Mouse (Mus musculus): ENCODE measurements at regions not wholly inside any gene's neighbourhood (a gene's known extent, or its start where the extent isn't known, plus 50 kb on each side); places are given as distances from the start of the nearest gene placed in this dataset.

DNA sequence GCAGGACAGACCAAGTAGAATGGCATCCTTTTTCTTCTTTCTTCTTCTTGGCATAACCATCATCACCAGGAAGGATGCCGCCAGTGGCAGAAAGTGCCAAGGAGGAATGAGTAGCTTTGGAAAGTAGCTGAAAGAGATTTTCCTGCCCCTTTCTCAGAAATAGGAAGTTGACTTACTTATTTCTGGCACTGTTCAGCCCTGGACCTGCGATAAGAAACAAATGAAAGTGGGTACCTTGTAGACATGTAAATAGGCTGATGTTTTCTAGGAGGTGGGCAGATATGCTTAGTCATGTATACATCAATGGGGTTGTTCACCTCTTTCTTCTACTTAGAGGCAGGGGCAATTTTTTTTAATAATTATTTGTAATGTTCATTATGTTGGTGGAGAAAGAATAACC lies 145.3 kb upstream of the Tmem164 start:
- no peak overlapping the region for H3K4me3 ChIP-seq (ENCODE audit: insufficient read depth, low read length)
- TF ChIP-seq POLR2A (IDR thresholded peaks at IDR 0.05; ENCODE audit: extremely low read depth, insufficient read depth, low read length) (no peak), CTCF (IDR thresholded peaks at IDR 0.05; ENCODE audit: extremely low read depth, insufficient read depth, low read length) (no peak)
- H3K27ac ChIP-seq (ENCODE audit: insufficient read depth, low read length), result no peak overlapping the region
- H3K4me1 ChIP-seq (ENCODE audit: control insufficient read depth, insufficient read depth, low read length), result no peaks in the 10 kb centered on the region

DNA sequence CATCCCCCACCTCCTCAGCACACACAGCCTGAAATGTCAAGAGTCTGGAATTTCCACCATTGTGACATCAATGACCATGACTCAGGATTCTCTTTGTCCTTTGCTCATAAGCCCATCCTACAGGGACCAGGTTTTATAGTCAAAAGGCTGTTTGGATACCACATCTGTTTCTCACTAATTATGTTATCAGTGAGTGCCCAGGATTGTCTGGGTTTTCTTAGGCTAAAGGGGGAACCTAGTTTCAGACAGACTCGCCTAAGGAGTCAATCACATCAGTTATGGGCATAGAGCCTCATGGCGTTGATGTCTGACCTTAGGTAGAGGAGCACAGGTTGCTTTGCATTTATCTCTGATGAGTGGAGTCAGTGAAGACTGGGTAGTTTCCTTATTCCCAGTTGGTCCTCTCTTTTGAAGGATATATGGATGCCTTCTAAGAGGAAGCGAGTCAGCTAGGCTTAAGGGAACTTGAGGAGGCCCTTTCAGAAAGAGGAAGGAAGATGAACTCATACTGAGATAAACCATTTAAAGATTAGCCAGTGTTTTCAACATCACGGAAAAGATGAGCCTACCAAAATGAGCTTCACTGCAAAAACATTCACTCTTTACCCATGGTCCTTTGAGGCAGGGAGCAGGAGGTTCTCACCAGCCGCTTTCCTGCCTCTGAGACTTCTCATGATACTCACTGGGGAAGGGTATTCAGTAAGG lies 143.8 kb upstream of the Tmem164 start:
- Histone ChIP-seq H3K4me3 (ENCODE audit: insufficient read depth, low read length) (no peak overlapping the region), H3K27ac (ENCODE audit: insufficient read depth, low read length) (no peak overlapping the region), H3K4me1 (ENCODE audit: control insufficient read depth, insufficient read depth, low read length) (no peaks in the 10 kb centered on the region)
- TF ChIP-seq POLR2A (IDR thresholded peaks at IDR 0.05; ENCODE audit: extremely low read depth, insufficient read depth, low read length), result no peak
- no peak for TF ChIP-seq CTCF (IDR thresholded peaks at IDR 0.05; ENCODE audit: extremely low read depth, insufficient read depth, low read length)

DNA sequence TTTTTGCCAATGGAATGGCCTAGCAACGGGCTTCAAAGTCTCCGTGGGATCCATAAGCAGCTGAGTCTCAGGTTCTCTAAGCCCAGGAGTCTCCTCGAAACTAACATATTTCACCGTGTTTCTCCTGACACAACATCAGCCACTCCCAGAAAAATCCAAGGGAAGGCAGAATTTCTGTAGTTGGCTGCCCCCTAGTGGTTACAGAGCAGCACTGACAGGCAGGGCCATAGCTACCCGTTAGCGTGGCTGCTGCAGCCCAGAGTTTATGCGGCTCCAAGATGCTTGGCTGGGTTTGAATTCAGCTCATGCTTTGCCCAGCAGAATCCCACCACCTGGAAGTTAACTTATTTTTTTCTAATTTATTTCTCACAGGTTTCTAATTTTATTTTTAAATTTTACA lies 140.9 kb upstream of the Tmem164 start:
- Histone ChIP-seq H3K27ac (ENCODE audit: insufficient read depth, low read length) (no peak overlapping the region), H3K4me3 (ENCODE audit: insufficient read depth, low read length) (no peak overlapping the region), H3K4me1 (ENCODE audit: control insufficient read depth, insufficient read depth, low read length) (no peaks in the 10 kb centered on the region)
- TF ChIP-seq CTCF (IDR thresholded peaks at IDR 0.05; ENCODE audit: extremely low read depth, insufficient read depth, low read length), result peak; percentile 74
- no peak for TF ChIP-seq POLR2A (IDR thresholded peaks at IDR 0.05; ENCODE audit: extremely low read depth, insufficient read depth, low read length)

DNA sequence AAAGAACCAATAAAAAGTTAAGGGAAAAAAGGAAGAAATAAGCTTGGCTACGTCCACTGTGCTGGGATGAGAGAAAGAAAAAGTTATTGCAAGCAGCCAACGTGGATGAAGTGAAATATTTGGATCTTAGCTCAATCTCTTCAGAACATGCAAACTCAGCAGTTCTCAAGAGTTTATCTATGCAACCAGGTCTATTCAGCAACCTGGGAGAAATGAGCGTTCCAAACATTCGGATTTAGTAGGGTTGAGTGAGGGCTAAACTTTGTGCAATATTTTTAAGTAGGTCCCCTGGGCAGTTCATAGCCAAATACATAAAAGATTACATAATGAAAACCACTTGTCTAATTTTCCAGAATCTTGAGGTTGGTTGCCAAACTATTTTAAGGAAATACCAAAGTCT lies 129.0 kb upstream of the Tmem164 start:
- H3K27ac ChIP-seq (ENCODE audit: insufficient read depth, low read length), result no peak overlapping the region
- no peaks in the 10 kb centered on the region for H3K4me1 ChIP-seq (ENCODE audit: control insufficient read depth, insufficient read depth, low read length)
- TF ChIP-seq POLR2A (IDR thresholded peaks at IDR 0.05; ENCODE audit: extremely low read depth, insufficient read depth, low read length) (no peak), CTCF (IDR thresholded peaks at IDR 0.05; ENCODE audit: extremely low read depth, insufficient read depth, low read length) (no peak)
- no peak overlapping the region for H3K4me3 ChIP-seq (ENCODE audit: insufficient read depth, low read length)

DNA sequence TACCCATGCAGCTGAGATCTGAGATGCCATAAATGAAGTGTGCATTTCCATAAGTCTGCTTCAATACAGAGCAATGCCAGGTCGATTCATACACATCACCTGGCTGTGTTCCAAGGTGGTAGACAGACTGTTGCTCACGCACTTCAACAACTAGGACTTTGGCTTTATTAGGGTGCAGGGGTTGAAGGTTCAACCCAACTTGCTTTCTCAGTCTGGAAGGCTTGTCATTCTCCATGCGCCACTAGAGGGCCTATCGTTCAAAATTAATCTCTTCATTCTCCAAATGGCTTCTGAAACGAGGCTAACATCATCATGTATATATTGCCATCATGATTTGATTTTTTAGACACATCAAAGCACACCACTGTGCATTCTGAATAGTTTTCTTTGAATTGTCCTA lies 127.0 kb upstream of the Tmem164 start:
- H3K27ac ChIP-seq (ENCODE audit: insufficient read depth, low read length), result no peak overlapping the region
- no peaks in the 10 kb centered on the region for H3K4me1 ChIP-seq (ENCODE audit: control insufficient read depth, insufficient read depth, low read length)
- H3K4me3 ChIP-seq (ENCODE audit: insufficient read depth, low read length), result no peak overlapping the region
- TF ChIP-seq POLR2A (IDR thresholded peaks at IDR 0.05; ENCODE audit: extremely low read depth, insufficient read depth, low read length) (no peak), CTCF (IDR thresholded peaks at IDR 0.05; ENCODE audit: extremely low read depth, insufficient read depth, low read length) (peak; percentile 40; the same call in 1 of the 2 replicates)

DNA sequence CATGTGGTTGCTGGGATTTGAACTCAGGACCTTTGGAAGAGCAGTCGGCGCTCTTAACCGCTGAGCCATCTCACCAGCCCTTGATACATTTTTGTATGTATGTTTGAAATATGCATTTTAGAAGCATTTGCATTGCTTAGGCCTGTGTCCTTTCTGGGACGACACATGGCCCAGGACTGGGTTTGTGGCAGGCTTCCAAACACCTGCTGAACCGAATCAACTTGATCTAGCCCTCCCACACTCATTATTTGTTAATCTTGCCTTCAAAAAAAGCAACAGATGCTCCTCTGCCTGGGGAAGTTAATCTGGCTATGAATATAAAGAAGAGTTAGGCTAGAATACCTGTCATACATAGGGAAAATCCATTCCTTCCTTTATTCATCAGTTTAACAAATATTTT lies 123.7 kb upstream of the Tmem164 start:
- no peak overlapping the region for H3K27ac ChIP-seq (ENCODE audit: insufficient read depth, low read length)
- no peak overlapping the region for H3K4me3 ChIP-seq (ENCODE audit: insufficient read depth, low read length)
- no peak for TF ChIP-seq POLR2A (IDR thresholded peaks at IDR 0.05; ENCODE audit: extremely low read depth, insufficient read depth, low read length)
- no peak for TF ChIP-seq CTCF (IDR thresholded peaks at IDR 0.05; ENCODE audit: extremely low read depth, insufficient read depth, low read length)
- H3K4me1 ChIP-seq (ENCODE audit: control insufficient read depth, insufficient read depth, low read length), result no peaks in the 10 kb centered on the region

DNA sequence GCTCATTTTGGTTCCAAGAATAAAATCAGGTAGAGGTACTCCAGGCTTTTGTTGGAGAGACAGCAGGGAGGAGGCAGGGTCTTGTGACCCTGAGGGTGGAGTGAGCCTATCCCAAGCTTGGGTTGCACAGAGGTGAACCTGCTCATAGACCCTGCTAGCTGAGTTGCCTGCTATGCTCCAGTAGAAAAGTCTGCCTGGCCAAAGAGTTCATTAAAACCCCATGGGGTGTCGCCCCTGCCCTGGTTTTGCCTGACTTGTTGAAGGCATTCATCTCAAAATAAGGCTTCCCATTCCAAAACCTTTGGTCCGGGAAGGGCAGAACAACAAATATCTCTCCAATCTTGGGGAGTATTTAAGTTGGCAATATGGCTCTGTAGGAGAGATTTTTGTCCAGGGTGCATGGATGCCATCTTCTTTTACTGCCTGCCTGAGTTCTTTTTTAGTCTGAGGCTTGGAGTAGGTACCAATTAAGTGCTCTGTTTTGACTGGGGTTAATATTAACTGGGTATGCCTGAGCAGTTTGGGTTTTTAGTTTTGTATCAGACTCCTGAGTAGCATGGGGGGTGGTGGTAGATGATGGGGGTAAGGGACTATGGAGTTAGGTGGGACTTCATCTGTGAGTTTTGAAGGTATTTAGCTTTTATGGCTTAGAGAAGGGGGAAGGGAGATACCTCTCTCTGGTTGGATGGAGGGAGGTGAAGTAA lies 120.8 kb upstream of the Tmem164 start:
- H3K4me1 ChIP-seq (ENCODE audit: control insufficient read depth, insufficient read depth, low read length), result no peaks in the 10 kb centered on the region
- no peak overlapping the region for H3K4me3 ChIP-seq (ENCODE audit: insufficient read depth, low read length)
- TF ChIP-seq POLR2A (IDR thresholded peaks at IDR 0.05; ENCODE audit: extremely low read depth, insufficient read depth, low read length) (no peak), CTCF (IDR thresholded peaks at IDR 0.05; ENCODE audit: extremely low read depth, insufficient read depth, low read length) (no peak)
- H3K27ac ChIP-seq (ENCODE audit: insufficient read depth, low read length), result no peak overlapping the region

DNA sequence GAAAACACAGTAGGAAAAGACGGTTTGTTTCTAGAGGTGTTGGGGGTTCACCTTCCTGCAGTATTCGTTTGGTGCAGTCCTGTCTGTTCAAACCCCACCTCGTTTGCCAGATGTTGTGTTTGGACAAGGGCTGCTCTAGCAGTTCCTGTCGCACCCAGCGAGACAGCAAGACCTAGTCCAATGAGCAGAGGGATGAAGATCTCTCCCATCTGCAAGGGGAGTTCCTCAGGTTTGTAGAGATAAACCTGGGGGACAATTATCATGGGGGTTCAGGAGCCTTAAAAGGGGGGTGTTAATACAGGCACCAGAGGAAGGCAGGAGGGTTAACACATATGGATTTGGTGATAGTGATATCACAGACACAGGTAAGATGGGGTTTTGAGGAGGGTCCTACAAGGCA lies 119.4 kb upstream of the Tmem164 start:
- TF ChIP-seq POLR2A (IDR thresholded peaks at IDR 0.05; ENCODE audit: extremely low read depth, insufficient read depth, low read length) (no peak), CTCF (IDR thresholded peaks at IDR 0.05; ENCODE audit: extremely low read depth, insufficient read depth, low read length) (no peak)
- H3K27ac ChIP-seq (ENCODE audit: insufficient read depth, low read length), result no peak overlapping the region
- no peaks in the 10 kb centered on the region for H3K4me1 ChIP-seq (ENCODE audit: control insufficient read depth, insufficient read depth, low read length)
- no peak overlapping the region for H3K4me3 ChIP-seq (ENCODE audit: insufficient read depth, low read length)

DNA sequence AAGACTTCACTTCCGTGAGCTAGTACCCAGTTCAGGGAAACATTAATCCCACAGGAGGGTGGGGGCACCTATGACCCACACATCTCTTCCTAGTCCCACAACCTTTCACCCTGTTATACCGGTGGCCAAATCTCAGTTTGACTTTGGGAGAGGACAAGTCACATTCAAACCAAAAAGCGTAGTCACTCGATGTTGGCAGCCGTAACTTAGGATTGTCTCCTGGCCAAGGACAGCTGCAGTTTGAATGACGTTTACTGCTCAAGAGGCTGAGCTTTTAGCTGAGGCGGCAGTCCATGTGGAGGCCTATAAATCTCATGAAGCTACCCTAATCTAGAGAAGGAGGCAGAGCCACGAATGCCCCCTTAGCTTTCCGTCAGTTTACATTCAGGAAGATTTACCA lies 117.0 kb upstream of the Tmem164 start:
- H3K4me1 ChIP-seq (ENCODE audit: control insufficient read depth, insufficient read depth, low read length), result no peaks in the 10 kb centered on the region
- H3K27ac ChIP-seq (ENCODE audit: insufficient read depth, low read length), result no peak overlapping the region
- TF ChIP-seq CTCF (IDR thresholded peaks at IDR 0.05; ENCODE audit: extremely low read depth, insufficient read depth, low read length) (no peak), POLR2A (IDR thresholded peaks at IDR 0.05; ENCODE audit: extremely low read depth, insufficient read depth, low read length) (no peak)
- no peak overlapping the region for H3K4me3 ChIP-seq (ENCODE audit: insufficient read depth, low read length)

DNA sequence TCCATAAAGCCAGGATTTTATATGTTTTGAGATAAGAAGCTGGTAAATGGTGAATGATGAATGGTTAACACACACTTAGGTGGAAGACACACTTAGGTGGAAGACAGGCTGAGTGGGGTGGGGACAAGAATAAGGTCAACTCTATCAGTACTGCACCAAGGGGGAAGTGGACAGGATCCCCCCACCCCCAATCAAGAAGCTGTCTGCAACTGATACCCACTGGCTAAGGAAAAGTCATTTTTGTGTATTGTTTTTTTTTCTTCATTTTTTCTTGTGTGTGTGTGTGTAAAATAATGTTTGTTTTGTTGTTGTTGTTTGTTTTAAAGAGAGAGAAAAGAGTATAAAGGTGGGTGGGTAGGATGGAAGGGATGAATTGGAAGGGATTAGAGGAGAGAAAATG lies 109.4 kb upstream of the Tmem164 start:
- no peak overlapping the region for H3K4me3 ChIP-seq (ENCODE audit: insufficient read depth, low read length)
- H3K27ac ChIP-seq (ENCODE audit: insufficient read depth, low read length), result no peak overlapping the region
- TF ChIP-seq POLR2A (IDR thresholded peaks at IDR 0.05; ENCODE audit: extremely low read depth, insufficient read depth, low read length) (no peak), CTCF (IDR thresholded peaks at IDR 0.05; ENCODE audit: extremely low read depth, insufficient read depth, low read length) (no peak)
- H3K4me1 ChIP-seq (ENCODE audit: control insufficient read depth, insufficient read depth, low read length), result no peaks in the 10 kb centered on the region

Measured in cortical plate, adult 2 months (tissue).